Mouse (Mus musculus) spleen, adult 2 months (tissue): ENCODE measurements at regions not wholly inside any gene's neighbourhood (a gene's known extent, or its start where the extent isn't known, plus 50 kb on each side); places are given as distances from the start of the nearest gene placed in this dataset.

Experiments
- CTCF ChIP-seq: fragments of 200-500 bp; IDR thresholded peaks from 2 replicates; pipeline ENCODE4 v1.5.1; 2011; ENCODE audit warnings: mild to moderate bottlenecking, inconsistent platforms; ENCODE audit not compliant: insufficient read depth, insufficient read length, insufficient replicate concordance; ENCODE audit errors: extremely low read depth
- POLR2A ChIP-seq: fragments of 200-500 bp; IDR thresholded peaks from 2 replicates; pipeline ENCODE4 v1.6.1; 2011; ENCODE audit warnings: low read depth, low read length, inconsistent platforms

- TF ChIP-seq CTCF (no peak), POLR2A (no peak)
Measured at GRCm38 (mm10) chr13:31109231-31109630, 135.2 kb downstream of the Gm5447 start.
